Mouse (Mus musculus) intestine, embryonic 14.5 days (tissue): ENCODE measurements at regions not wholly inside any gene's neighbourhood (a gene's known extent, or its start where the extent isn't known, plus 50 kb on each side); places are given as distances from the start of the nearest gene placed in this dataset.
A peak's percentile ranks its signal among the peaks of the same experiment; 100 is the strongest.

Experiments
- ATAC-seq: fragments of 200-750 bp; cut with Nextera tagmentation; replicated peaks from 2 replicates; pipeline ENCODE4 v1.8.0; 2017; ENCODE audit warnings: low read depth, moderate number of reproducible peaks, moderate TSS enrichment, moderate library complexity; ENCODE audit not compliant: low FRiP score, low TSS enrichment
- DNase-seq: peaks from one replicate; pipeline ENCODE4 v3.0.0-alpha.2; 2018; ENCODE audit warnings: low spot score
- H3K27ac ChIP-seq: fragments of 300-500 bp; sonication (generic); 2 replicates; pipeline ENCODE4 v1.5.1; 2014; ENCODE audit warnings: low read depth, mild to moderate bottlenecking, control low read depth
- H3K27me3 ChIP-seq: fragments of 300-500 bp; sonication (generic); replicated peaks from 2 replicates; pipeline ENCODE4 v1.6.1; 2014; ENCODE audit warnings: low read length, control low read depth; ENCODE audit not compliant: control insufficient read depth, insufficient read depth
- H3K36me3 ChIP-seq: fragments of 300-500 bp; sonication (generic); 2 replicates; pipeline ENCODE4 v1.6.1; 2014; ENCODE audit warnings: low read length, control low read depth; ENCODE audit not compliant: control insufficient read depth, insufficient read depth
- H3K4me1 ChIP-seq: fragments of 300-500 bp; sonication (generic); replicated peaks from 2 replicates; pipeline ENCODE4 v1.6.1; 2014; ENCODE audit warnings: low read length, control low read depth, mixed read lengths; ENCODE audit not compliant: control insufficient read depth, insufficient read depth
- H3K4me2 ChIP-seq: fragments of 300-500 bp; sonication (generic); 2 replicates; pipeline ENCODE4 v1.6.1; 2014; ENCODE audit warnings: low read length
- H3K4me3 ChIP-seq: fragments of 300-500 bp; sonication (generic); 2 replicates; pipeline ENCODE4 v1.5.1; 2014; ENCODE audit warnings: low read depth, low read length, control low read depth, mixed read lengths
- H3K9ac ChIP-seq: fragments of 300-500 bp; sonication (generic); 2 replicates; pipeline ENCODE4 v1.6.1; 2014; ENCODE audit warnings: mild to moderate bottlenecking, low read length
- H3K9me3 ChIP-seq: fragments of 300-500 bp; sonication (generic); 2 replicates; pipeline ENCODE4 v1.6.1; 2016; ENCODE audit warnings: low read length, control low read depth; ENCODE audit not compliant: control insufficient read depth
- WGBS: fragments of 180-500 bp; shearing (Covaris S2); extraction: QIAGEN DNeasy Blood & Tissue Kit; methylation state at CpG from one replicate; pipeline ENCODE4 v1.1.7; 2014; 5-methylcytosine and 5-hydroxymethylcytosine counted together

- H3K4me3 ChIP-seq, result no peak overlapping the region
- H3K4me2 ChIP-seq, result no peak overlapping the region
These were observed 74.0 kb downstream of the Rhcg start for GRCm38 (mm10) chr7:79543231-79544071.

DNA sequence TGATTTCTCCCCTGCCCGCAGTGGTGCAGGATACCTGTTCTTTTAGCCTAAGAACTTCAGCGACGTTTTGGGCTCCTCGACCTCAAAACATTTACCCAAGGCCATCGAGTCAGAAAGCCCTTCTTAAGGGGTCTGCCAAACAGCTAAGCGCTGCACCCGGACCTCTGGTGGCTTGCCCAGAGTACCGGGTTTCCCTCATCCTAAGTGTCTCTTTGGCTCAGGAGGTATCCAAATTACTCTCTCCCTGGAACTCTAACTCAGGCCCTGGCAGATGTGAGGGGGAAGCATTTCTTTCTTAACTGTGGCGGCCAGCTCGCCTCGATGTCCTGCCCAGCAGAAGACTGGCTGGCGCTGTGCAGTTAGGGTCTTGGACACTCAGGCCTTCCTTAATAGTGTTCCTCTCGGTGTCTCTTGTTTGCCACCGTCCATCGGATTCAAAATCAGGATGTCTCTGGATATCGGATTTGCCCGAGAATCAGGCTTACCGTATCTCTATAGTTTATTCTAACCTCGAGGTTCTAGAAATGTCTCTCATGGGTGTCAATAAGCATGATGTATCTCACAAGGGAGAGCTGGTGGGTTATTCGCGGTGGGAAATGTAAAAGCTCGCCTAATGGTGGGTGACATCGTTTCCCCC, 75.0 kb downstream of the Rhcg start:
- no peaks in the 10 kb centered on the region for H3K36me3 ChIP-seq
- H3K4me3 ChIP-seq, result no peak overlapping the region
- no peaks in the 10 kb centered on the region for H3K9me3 ChIP-seq
- 0 out of 2 replicates have a peak, but pooled peaks cover 2% of the 10 kb centered on the region for H3K4me1 ChIP-seq
- no peak for ATAC-seq
- H3K4me2 ChIP-seq, result no peak overlapping the region
- no peak overlapping the region for H3K9ac ChIP-seq
- DNase-seq, result peak; percentile 54
- no peak overlapping the region for H3K27ac ChIP-seq
- WGBS, result 2% methylated on average over 23 of the region's 23 CpGs
- peaks cover 98% of the 10 kb centered on the region for H3K27me3 ChIP-seq

More at GRCm38 (mm10) chr7:79543231-79544071, 74.0 kb downstream of the Rhcg start:
- no peak overlapping the region for H3K27ac ChIP-seq
- no peak overlapping the region for H3K9ac ChIP-seq
- H3K9me3 ChIP-seq, result no peaks in the 10 kb centered on the region
- 0 out of 2 replicates have a peak, but pooled peaks cover 2% of the 10 kb centered on the region for H3K4me1 ChIP-seq
- peaks cover 98% of the 10 kb centered on the region for H3K27me3 ChIP-seq
- under 1% methylated on average over 56 of the region's 58 CpGs for WGBS
- ATAC-seq (no peak), DNase-seq (peak; percentile 58)
- no peaks in the 10 kb centered on the region for H3K36me3 ChIP-seq

DNA sequence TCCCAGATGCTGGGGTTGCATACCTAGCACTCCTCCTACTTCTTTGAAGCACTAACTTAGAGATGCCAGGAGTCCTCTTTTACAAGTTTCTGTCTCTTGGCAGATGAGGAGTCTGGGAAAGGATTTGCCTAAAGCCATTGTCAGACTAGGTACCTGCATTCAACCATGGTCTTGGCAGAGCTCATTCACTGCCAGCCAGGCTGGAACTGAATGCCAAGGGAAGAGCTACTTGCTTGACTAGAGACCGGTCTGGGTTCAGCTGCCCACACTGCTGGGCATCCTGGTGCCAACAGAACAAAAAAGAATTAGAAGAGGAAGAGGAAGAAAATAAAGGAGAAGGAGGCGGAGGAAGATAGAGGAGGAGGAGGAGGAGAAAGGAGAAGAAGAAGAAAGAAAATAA, 74.1 kb upstream of the Polg start:
- Histone ChIP-seq H3K4me1 (peaks cover 6% of the 10 kb centered on the region; the same call in 1 of the 2 replicates), H3K9me3 (no peaks in the 10 kb centered on the region), H3K27me3 (peaks cover 98% of the 10 kb centered on the region), H3K4me2 (no peak overlapping the region), H3K36me3 (no peaks in the 10 kb centered on the region), H3K4me3 (no peak overlapping the region), H3K27ac (no peak overlapping the region), H3K9ac (no peak overlapping the region)
- 34% methylated on average over 2 of the region's 2 CpGs for WGBS
- ATAC-seq (no peak), DNase-seq (peak; percentile 43)

GRCm38 (mm10) chr7:79539426-79539825, 73.3 kb upstream of the Polg start:
- no peaks in the 10 kb centered on the region for H3K36me3 ChIP-seq
- 4% methylated on average over 3 of the region's 3 CpGs for WGBS
- peaks cover 98% of the 10 kb centered on the region for H3K27me3 ChIP-seq
- peaks cover 6% of the 10 kb centered on the region; the same call in 1 of the 2 replicates for H3K4me1 ChIP-seq
- no peak overlapping the region for H3K9ac ChIP-seq
- no peak overlapping the region for H3K27ac ChIP-seq
- ATAC-seq (no peak), DNase-seq (no peak)
- H3K4me2 ChIP-seq, result no peak overlapping the region
- no peaks in the 10 kb centered on the region for H3K9me3 ChIP-seq
- no peak overlapping the region for H3K4me3 ChIP-seq

DNA sequence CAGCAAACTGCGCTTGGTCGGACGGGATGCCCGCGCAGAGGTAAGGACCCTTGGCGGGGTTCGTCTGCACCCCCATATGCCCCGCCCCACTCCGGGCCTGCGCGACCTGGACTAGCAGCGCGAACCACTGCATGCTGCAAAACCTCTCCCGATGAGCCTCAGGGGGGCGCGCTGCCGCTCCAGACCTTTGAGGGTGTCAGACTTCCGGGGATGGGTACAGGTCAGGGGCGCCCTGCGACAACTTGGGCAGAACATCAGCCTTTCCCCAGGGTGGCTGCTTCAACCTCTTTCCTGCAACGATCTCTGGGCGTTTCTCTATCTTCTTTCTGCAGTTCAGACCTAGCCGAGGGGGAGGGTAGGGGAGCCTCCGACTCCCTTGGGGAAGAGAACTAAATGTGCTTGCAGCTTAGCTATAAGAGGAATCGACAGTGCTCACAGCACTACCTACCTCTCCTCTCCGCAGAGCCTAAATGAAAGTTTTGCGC, 70.0 kb upstream of the Polg start:
- Histone ChIP-seq H3K9me3 (no peaks in the 10 kb centered on the region), H3K27ac (no peak overlapping the region), H3K4me1 (peaks cover 4% of the 10 kb centered on the region; the same call in 1 of the 2 replicates), H3K36me3 (no peaks in the 10 kb centered on the region), H3K4me2 (peak overlapping the region; percentile 48), H3K4me3 (peak overlapping the region; percentile 29), H3K27me3 (peaks cover 98% of the 10 kb centered on the region), H3K9ac (no peak overlapping the region)
- WGBS, result under 1% methylated on average over 27 of the region's 27 CpGs
- peak; percentile 70 for DNase-seq
- ATAC-seq, result peak; percentile 12; the same call in 1 of the 2 replicates

DNA sequence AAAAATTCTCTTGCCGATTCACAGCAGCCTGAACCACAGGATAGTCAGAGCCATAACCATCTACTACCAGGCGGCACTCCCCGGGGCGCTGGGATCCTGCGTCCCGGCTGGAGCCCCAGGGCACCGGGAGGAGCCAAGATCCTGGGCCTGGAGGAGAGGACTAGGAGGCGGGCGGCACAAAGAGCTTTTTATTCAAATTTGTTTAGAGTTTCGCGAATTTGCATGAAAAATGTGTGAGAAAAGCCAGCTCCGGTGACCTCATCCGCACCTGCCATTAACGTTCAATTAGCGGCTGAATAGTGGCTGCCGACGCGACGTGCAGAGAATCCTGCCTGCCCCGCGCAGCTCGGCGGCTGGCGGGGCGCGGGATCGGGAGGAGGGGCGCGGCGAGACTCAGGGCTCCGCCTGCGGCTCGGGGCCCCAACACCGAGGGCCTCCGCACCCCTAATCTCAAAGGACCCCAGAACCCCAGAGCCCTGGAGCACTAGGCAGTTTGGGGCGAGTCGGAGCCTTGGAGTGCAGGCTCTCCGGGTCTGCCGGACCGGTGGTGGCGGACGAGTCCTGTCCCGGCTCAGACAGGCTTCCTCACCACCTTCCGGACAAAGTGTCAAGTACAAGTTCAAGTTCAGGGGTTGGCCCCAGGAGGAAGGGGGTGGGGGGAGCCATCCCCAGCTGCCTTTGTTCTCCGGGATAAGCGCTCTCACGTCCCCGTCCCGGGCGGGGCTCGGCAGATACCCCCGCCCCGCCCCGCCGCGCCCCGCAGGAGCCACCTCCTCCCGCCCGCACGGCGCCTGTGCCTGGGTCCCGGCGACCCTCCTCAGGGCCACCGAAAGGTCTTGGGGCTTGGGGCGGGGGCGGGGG, 69.3 kb upstream of the Polg start:
- Histone ChIP-seq H3K4me3 (peak overlapping the region; percentile 29), H3K4me2 (peak overlapping the region; percentile 48), H3K27me3 (peaks cover 99% of the 10 kb centered on the region), H3K9me3 (no peaks in the 10 kb centered on the region), H3K4me1 (peaks cover 4% of the 10 kb centered on the region; the same call in 1 of the 2 replicates), H3K27ac (no peak overlapping the region), H3K9ac (no peak overlapping the region; the same call in 1 of the 2 replicates), H3K36me3 (no peaks in the 10 kb centered on the region)
- under 1% methylated on average over 62 of the region's 66 CpGs for WGBS
- DNase-seq, result no peak
- ATAC-seq, result peak; percentile 47; the same call in 1 of the 2 replicates

DNA sequence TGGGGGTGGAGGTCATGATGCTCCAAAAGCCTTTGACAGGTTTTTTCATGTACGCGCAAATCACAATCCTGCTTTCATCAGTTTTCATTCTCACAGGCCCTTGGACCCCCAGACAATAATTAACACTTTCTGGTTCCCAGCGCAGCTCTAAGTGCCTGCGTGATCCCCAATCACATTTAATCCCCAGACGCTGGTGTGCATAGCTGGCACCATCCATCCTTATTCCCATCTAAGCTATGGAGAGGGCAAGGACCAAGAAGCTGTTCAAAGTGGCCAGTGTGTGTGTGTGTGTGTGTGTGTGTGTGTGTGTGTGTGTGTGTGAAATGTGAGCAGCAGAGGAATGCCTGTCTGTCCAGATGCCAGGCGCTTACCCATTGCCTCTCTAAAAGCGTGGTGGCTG, 68.7 kb upstream of the Polg start:
- WGBS, result 6% methylated on average over 7 of the region's 7 CpGs
- DNase-seq, result no peak

DNA sequence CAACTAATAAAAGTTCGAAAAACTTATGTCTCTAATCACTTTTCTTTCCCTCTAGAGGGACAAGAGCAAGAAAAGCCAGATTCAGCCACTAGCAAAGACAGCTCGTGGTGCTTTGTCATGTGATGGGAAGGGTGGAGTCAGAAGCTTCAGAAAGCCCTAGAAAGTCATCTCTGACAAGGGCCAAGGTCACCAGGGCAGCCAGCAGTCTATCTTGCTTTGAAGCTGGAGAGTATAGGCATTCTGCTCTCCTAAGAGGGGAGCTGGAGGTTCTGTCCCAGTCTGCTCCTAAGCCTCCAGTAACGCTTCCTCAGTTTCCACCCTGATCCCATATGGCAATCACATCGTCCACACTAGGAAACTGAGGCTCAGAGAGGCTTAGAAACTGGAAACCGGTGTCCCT, 68.2 kb upstream of the Polg start:
- Histone ChIP-seq H3K9me3 (no peaks in the 10 kb centered on the region), H3K9ac (no peak overlapping the region), H3K36me3 (no peaks in the 10 kb centered on the region), H3K4me1 (peaks cover 4% of the 10 kb centered on the region; the same call in 1 of the 2 replicates), H3K4me2 (no peak overlapping the region), H3K4me3 (no peak overlapping the region), H3K27ac (no peak overlapping the region), H3K27me3 (peaks cover 99% of the 10 kb centered on the region)
- 7% methylated on average over 5 of the region's 5 CpGs for WGBS
- no peak for ATAC-seq
- no peak for DNase-seq

More for the DNA sequence above, 68.7 kb upstream of the Polg start:
- Histone ChIP-seq H3K27me3 (peaks cover 99% of the 10 kb centered on the region), H3K9me3 (no peaks in the 10 kb centered on the region), H3K9ac (no peak overlapping the region), H3K36me3 (no peaks in the 10 kb centered on the region), H3K27ac (no peak overlapping the region), H3K4me2 (no peak overlapping the region), H3K4me1 (peaks cover 4% of the 10 kb centered on the region; the same call in 1 of the 2 replicates), H3K4me3 (no peak overlapping the region)
- no peak for ATAC-seq
